Mouse (Mus musculus) C2C12 (cell line): ENCODE measurements around the gene Hikeshi.

ENCODE experiments used
- CTCF ChIP-seq: IDR thresholded peaks from one replicate; pipeline ENCODE4 v1.5.1; 2011; ENCODE audit not compliant: control insufficient read depth, insufficient read depth, insufficient read length
- FOSL1 ChIP-seq: IDR thresholded peaks from one replicate; pipeline ENCODE4 v1.8.0; 2011; ENCODE audit warnings: mild to moderate bottlenecking, low read length; ENCODE audit not compliant: poor library complexity, insufficient read depth, severe bottlenecking
- MYOD1 ChIP-seq: IDR thresholded peaks from one replicate; pipeline ENCODE4 v1.6.1; 2011; ENCODE audit warnings: low read depth; ENCODE audit not compliant: control insufficient read depth, insufficient read length
- MYOG ChIP-seq: IDR thresholded peaks from one replicate; pipeline ENCODE4 v1.6.1; 2011; ENCODE audit not compliant: control insufficient read depth, insufficient read length; ENCODE audit errors: extremely low read depth
- USF1 ChIP-seq: IDR thresholded peaks from one replicate; pipeline ENCODE4 v1.6.1; 2011; ENCODE audit warnings: low read depth, mild to moderate bottlenecking, control low read depth, moderate library complexity

DNA sequence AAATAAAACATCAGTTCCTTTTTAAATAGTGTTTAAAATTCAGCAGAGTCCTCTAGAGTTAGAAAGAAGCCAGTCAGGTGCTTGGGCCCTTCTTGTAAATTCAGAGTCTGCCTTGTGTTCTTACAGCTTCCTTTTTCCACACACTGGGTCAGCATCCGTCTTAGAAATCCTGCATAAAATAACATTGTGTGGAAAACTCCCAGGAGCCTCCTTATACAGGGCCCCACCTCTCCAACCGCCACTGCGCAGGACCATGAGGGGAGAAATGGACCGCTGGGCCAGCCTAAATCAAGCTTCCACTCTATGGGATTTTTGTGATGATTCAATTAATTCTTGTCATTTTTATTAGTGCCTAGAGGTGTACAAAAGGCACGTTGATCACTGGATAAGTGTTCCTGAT lies 49.6 kb downstream of the Hikeshi start:
- TF ChIP-seq CTCF (no peak), FOSL1 (no peak), USF1 (no peak), MYOD1 (no peak), MYOG (no peak)
